Mouse (Mus musculus) megakaryocyte, adult 5-6 weeks (primary cell): ENCODE data around the gene Urb1. TPM values are rescaled to one million over a fixed set of nuclear protein-coding genes. Genes with fewer than 3 reads are reported as not detected.
"Not testable (repeated sequence)": the region's sequence is repeated elsewhere in the genome, so short reads cannot be mapped to it uniquely, and the experiment has no call there.

ENCODE experiments used
- ATAC-seq: 2 replicates; pipeline ENCODE4 v1.8.0; 2016; ENCODE audit warnings: mild to moderate bottlenecking, inconsistent platforms; ENCODE audit not compliant: poor library complexity, severe bottlenecking
- total RNA-seq, 2 experiments: library from RNA; stranded (forward) in 1 of 2; stranded (reverse) in 1 of 2; fragments of 153-499, 151-499 nt in 1 of 2; fragments of 221-1000, 200-1000 nt in 1 of 2; gene quantifications; 2 replicates each; pipeline versions ENCODE4 v1.2.3 to v1.2.4; 2015 to 2017

Gene Urb1
- total RNA-seq, 2 experiments from 2014 or later = 5.0 to 5.9 TPM

GRCm38 (mm10) chr16:90823986-90824385 lies 13.8 kb upstream of the Urb1 start:
- not testable (repeated sequence) for ATAC-seq

GRCm38 (mm10) chr16:90822981-90823380 lies 12.8 kb upstream of the Urb1 start:
- no peak for ATAC-seq

GRCm38 (mm10) chr16:90822284-90822935 lies 12.2 kb upstream of the Urb1 start:
- ATAC-seq = no peak

GRCm38 (mm10) chr16:90821046-90821697 lies 11.0 kb upstream of the Urb1 start:
- ATAC-seq = no peak

- ATAC-seq = no peak
Observed at GRCm38 (mm10) chr16:90820326-90820725, 10.1 kb upstream of the Urb1 start.

- ATAC-seq = no peak
Observed at GRCm38 (mm10) chr16:90812086-90812485, 1.9 kb upstream of the Urb1 start.

- no peak for ATAC-seq
Observed at GRCm38 (mm10) chr16:90810716-90811256, 573 bp upstream of the Urb1 start.

GRCm38 (mm10) chr16:90804466-90804865 lies 5.7 kb downstream of the Urb1 start:
- ATAC-seq = no peak

- ATAC-seq = peak; percentile 45; the same call in 1 of the 2 replicates
Observed at GRCm38 (mm10) chr16:90801928-90802327, 8.3 kb downstream of the Urb1 start.

- no peak for ATAC-seq
Observed at GRCm38 (mm10) chr16:90801251-90801650, 9.0 kb downstream of the Urb1 start.

GRCm38 (mm10) chr16:90799840-90800239 lies 10.4 kb downstream of the Urb1 start:
- no peak for ATAC-seq

GRCm38 (mm10) chr16:90798848-90799247 lies 11.4 kb downstream of the Urb1 start:
- no peak for ATAC-seq

- no peak for ATAC-seq
Observed at GRCm38 (mm10) chr16:90798446-90798845, 11.8 kb downstream of the Urb1 start.

- ATAC-seq = no peak
Observed at GRCm38 (mm10) chr16:90794708-90795107, 15.5 kb downstream of the Urb1 start.

GRCm38 (mm10) chr16:90792500-90792899 lies 17.7 kb downstream of the Urb1 start:
- ATAC-seq = no peak

- ATAC-seq = no peak
Observed at GRCm38 (mm10) chr16:90792066-90792465, 18.1 kb downstream of the Urb1 start.

- no peak for ATAC-seq
Observed at GRCm38 (mm10) chr16:90790946-90791345, 19.3 kb downstream of the Urb1 start.

GRCm38 (mm10) chr16:90788580-90788979 lies 21.6 kb downstream of the Urb1 start:
- no peak for ATAC-seq

- no peak for ATAC-seq
Observed at GRCm38 (mm10) chr16:90785257-90785656, 25.0 kb downstream of the Urb1 start.

- no peak for ATAC-seq
Observed at GRCm38 (mm10) chr16:90783302-90783701, 26.9 kb downstream of the Urb1 start.

- ATAC-seq = no peak
Observed at GRCm38 (mm10) chr16:90779783-90780182, 30.4 kb downstream of the Urb1 start.

- no peak for ATAC-seq
Observed at GRCm38 (mm10) chr16:90775946-90776520, 34.2 kb downstream of the Urb1 start.
